Mouse (Mus musculus): ENCODE data around the gene Cldn13.
A peak's percentile ranks its signal among the peaks of the same experiment; 100 is the strongest.

DNA sequence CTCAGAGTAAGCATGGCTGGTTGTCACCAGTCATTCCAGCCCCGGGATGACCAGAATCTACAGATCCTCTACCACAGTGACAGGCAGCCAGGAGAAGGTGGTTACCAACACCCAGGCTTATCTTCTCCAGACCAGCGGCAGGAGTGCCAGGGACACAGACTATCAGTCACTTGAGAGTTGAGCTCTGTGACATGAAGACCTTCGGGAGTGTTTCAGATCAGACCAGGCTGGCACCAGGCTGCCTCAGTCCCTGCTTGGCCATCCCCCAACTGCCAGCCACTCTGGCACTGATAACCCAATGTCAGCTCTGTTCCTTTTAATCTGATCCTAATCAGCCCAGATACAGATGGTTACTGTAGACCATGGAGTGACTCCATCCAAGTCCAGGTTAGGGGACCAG is 3.8 kb upstream of the Cldn13 start:
- no peak for TF ChIP-seq CTCF (IDR thresholded peaks at IDR 0.05; ENCODE audit: low read depth)
- peak; percentile 98 for TF ChIP-seq EP300 (IDR thresholded peaks at IDR 0.05; ENCODE audit: low read depth)

All from liver, postnatal 0 days (tissue).